ENCODE assay signal across 8 mouse cellular contexts in genomic region chr7:99500201-99500600, GRCm38 (mm10). TPM values are rescaled to one million over a fixed set of nuclear protein-coding genes. Genes with fewer than 3 reads are reported as not detected.
DNase-seq lines count a peak whose midpoint lies in the region; ATAC-seq and TF ChIP-seq lines count a peak whose summit lies in the region.

No protein-coding gene starts in this region.

- H3K9me3 ChIP-seq in hindbrain, embryonic 10.5 days = no peaks in the 10 kb centered on the region
- no peaks in the 10 kb centered on the region for H3K9me3 ChIP-seq in lung, embryonic 14.5 days (ENCODE audit: low read depth, low read length)

- ATAC-seq in lung, embryonic 14.5 days (ENCODE audit: insufficient read depth) = peak; percentile 92

- no peak overlapping the region for H3K27ac ChIP-seq in hindbrain, embryonic 10.5 days
- H3K27ac ChIP-seq in lung, embryonic 14.5 days (ENCODE audit: low read depth) = no peak overlapping the region

- DNase-seq in MN1 (ENCODE audit: low spot score) = peak; percentile 78
- peak; percentile 77 for DNase-seq in cerebellum, adult 8-10 months
- DNase-seq in frontal cortex, adult 2 months (ENCODE audit: extremely low spot score in 1 of 2, low spot score in 1 of 2) = peak; percentile 62 to 91
- DNase-seq in hindbrain, embryonic 10.5 days (ENCODE audit: low spot score) = peak; percentile 84
- peak; percentile 67 for DNase-seq in layer of hippocampus, adult 9-10 months (ENCODE audit: low spot score)
- DNase-seq in lung, embryonic 14.5 days = peak; percentile 96
- DNase-seq in ovary, postnatal 14 days (ENCODE audit: low spot score) = peak; percentile 76
- peak; percentile 83 for DNase-seq in thymus, postnatal 0 days (ENCODE audit: low spot score)

- peaks cover 4% of the 10 kb centered on the region for H3K4me1 ChIP-seq in hindbrain, embryonic 10.5 days (replicated peaks)
- 0 out of 2 replicates have a peak, but pooled peaks cover 3% of the 10 kb centered on the region for H3K4me1 ChIP-seq in lung, embryonic 14.5 days (ENCODE audit: insufficient read depth)

- H3K36me3 ChIP-seq in hindbrain, embryonic 10.5 days = no peaks in the 10 kb centered on the region
- H3K36me3 ChIP-seq in lung, embryonic 14.5 days (ENCODE audit: insufficient read depth) = no peaks in the 10 kb centered on the region

- no peak overlapping the region for H3K9ac ChIP-seq in lung, embryonic 14.5 days

- TF ChIP-seq CTCF in lung, embryonic 14.5 days (IDR thresholded peaks at IDR 0.05; ENCODE audit: low read depth) = peak; percentile 95

- H3K27me3 ChIP-seq in hindbrain, embryonic 10.5 days (ENCODE audit: insufficient read depth, poor library complexity, severe bottlenecking) = no peaks in the 10 kb centered on the region
- no peaks in the 10 kb centered on the region for H3K27me3 ChIP-seq in lung, embryonic 14.5 days (ENCODE audit: insufficient read depth, low read length)

- 2% methylated on average over 8 of the region's 8 CpGs for WGBS in hindbrain, embryonic 10.5 days
- WGBS in lung, embryonic 14.5 days = 3% methylated on average over 8 of the region's 8 CpGs

- H3K4me3 ChIP-seq in hindbrain, embryonic 10.5 days = no peak overlapping the region
- H3K4me3 ChIP-seq in lung, embryonic 14.5 days (ENCODE audit: low read depth, low read length) = no peak overlapping the region

- no peak overlapping the region for H3K4me2 ChIP-seq in lung, embryonic 14.5 days

RNA-seq across cellular contexts. Expression of gene Rps3, which starts 16.7 kb away (rescaled TPM):
- 494 and 531 TPM in 2 replicates for polyA plus RNA-seq in frontal cortex, adult 2 months (2012; rRNA removed)
- polyA plus RNA-seq in hindbrain, embryonic 10.5 days (2016; fragmentation: Nextera tagmentation; extraction: Ambion mirVana) = 680 and 779 TPM in 2 replicates
- 922 and 969 TPM in 2 replicates for polyA plus RNA-seq in lung, embryonic 14.5 days (2014; fragmentation: Nextera tagmentation; extraction: Ambion mirVana)
- 1,054 and 1,103 TPM in 2 replicates for polyA plus RNA-seq in thymus, postnatal 0 days (2015; fragmentation: Nextera tagmentation; extraction: Ambion mirVana)

RNA-seq across cellular contexts. Expression of gene Klhl35, which starts 34.4 kb away (rescaled TPM):
- 1.7 and 2.5 TPM in 2 replicates for polyA plus RNA-seq in frontal cortex, adult 2 months (2012; rRNA removed)
- 5.9 and 24.4 TPM in 2 replicates for polyA plus RNA-seq in hindbrain, embryonic 10.5 days (2016; fragmentation: Nextera tagmentation; extraction: Ambion mirVana)
- 0.95 and 1.2 TPM in 2 replicates for polyA plus RNA-seq in lung, embryonic 14.5 days (2014; fragmentation: Nextera tagmentation; extraction: Ambion mirVana)
- polyA plus RNA-seq in thymus, postnatal 0 days (2015; fragmentation: Nextera tagmentation; extraction: Ambion mirVana) = 0.90 and 1.1 TPM in 2 replicates

RNA-seq across cellular contexts. Expression of gene Arrb1, which starts 35.1 kb away (rescaled TPM):
- polyA plus RNA-seq in frontal cortex, adult 2 months (2012; rRNA removed) = 135 and 141 TPM in 2 replicates
- polyA plus RNA-seq in hindbrain, embryonic 10.5 days (2016; fragmentation: Nextera tagmentation; extraction: Ambion mirVana) = 14.6 and 15.0 TPM in 2 replicates
- polyA plus RNA-seq in lung, embryonic 14.5 days (2014; fragmentation: Nextera tagmentation; extraction: Ambion mirVana) = 7.0 and 7.8 TPM in 2 replicates
- polyA plus RNA-seq in thymus, postnatal 0 days (2015; fragmentation: Nextera tagmentation; extraction: Ambion mirVana) = 4.6 and 5.2 TPM in 2 replicates
